Mouse (Mus musculus): Measurements from ENCODE around the gene AU040320.

DNA sequence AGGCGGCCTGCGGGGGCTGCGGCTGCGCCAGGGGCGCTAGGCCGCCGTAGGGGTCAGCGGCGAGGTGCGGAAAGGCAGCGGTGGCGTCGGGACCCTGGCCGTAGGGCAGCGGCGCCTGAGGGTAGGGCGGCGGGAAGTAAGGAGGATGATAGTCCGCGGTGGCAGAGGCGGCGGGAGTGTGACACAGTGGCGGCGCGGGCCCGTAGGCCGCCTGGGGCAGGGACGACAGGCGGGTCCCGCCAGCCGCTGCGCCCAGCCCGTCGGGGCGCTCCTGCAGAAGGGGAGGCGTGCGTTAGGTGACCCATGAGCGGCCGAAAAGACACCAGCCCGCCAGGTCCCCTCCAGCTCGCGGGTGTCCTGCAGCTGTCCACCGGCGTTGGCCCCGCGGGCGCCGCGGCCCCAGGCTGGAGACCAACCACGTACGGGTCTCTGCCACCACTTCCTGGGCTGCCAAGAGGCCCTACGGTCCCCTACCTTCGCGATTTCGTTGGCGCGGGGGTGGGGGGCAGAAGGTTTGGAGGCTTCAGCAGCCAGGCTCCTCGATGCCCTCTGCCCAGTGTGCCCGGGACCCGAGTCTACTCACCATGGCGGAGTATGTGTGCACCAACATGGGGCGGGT lies 17.9 kb upstream of the AU040320 start:
- no peak for TF ChIP-seq CTCF (IDR thresholded peaks at IDR 0.05; ENCODE audit: extremely low read depth, insufficient read depth, low read length)
- TF ChIP-seq POLR2A (IDR thresholded peaks at IDR 0.05; ENCODE audit: extremely low read depth, insufficient read depth, low read length) = no peak

Measured in cortical plate, adult 2 months (tissue).